ENCODE assay signal across 15 mouse cellular contexts in genomic region chr2:118116180-118116579, GRCm38 (mm10). TPM values are rescaled to one million over a fixed set of nuclear protein-coding genes. Genes with fewer than 3 reads are reported as not detected.
DNase-seq lines count a peak whose midpoint lies in the region; ATAC-seq lines count a peak whose summit lies in the region.
"Had no signal": no experiment of that assay in that cellular context is flagged by ENCODE, and none has a peak within 500 bp of the region (broad histone marks: within the 10 kb centered on the region; RNA-seq: fewer than 3 reads in every experiment).

No protein-coding gene starts in this region.

- peaks cover 44% of the 10 kb centered on the region for H3K4me1 ChIP-seq in limb, embryonic 12.5 days (replicated peaks)
- peaks cover 61% of the 10 kb centered on the region for H3K4me1 ChIP-seq in limb, embryonic 10.5 days
- H3K4me1 ChIP-seq in intestine, embryonic 16.5 days (ENCODE audit: control insufficient read depth, insufficient read depth, low read length), result peaks cover 13% of the 10 kb centered on the region
- peaks cover 19% of the 10 kb centered on the region for H3K4me1 ChIP-seq in forebrain, embryonic 12.5 days

- H3K27me3 ChIP-seq in limb, embryonic 12.5 days, result peaks cover 8% of the 10 kb centered on the region
- H3K27me3 ChIP-seq in limb, embryonic 10.5 days (ENCODE audit: low read depth, poor library complexity, severe bottlenecking), result peaks cover 15% of the 10 kb centered on the region
- no peaks in the 10 kb centered on the region for H3K27me3 ChIP-seq in intestine, embryonic 16.5 days (replicated peaks; ENCODE audit: control insufficient read depth, insufficient read depth, low read length)
- peaks cover 14% of the 10 kb centered on the region for H3K27me3 ChIP-seq in forebrain, embryonic 12.5 days

- 34% methylated on average over 2 of the region's 2 CpGs for WGBS in limb, embryonic 12.5 days
- WGBS in limb, embryonic 10.5 days, result 69% methylated on average over 2 of the region's 2 CpGs
- WGBS in intestine, embryonic 16.5 days, result 43% methylated on average over 2 of the region's 2 CpGs
- WGBS in forebrain, embryonic 12.5 days, result 75% methylated on average over 2 of the region's 2 CpGs

- H3K27ac ChIP-seq in limb, embryonic 12.5 days, result no peak overlapping the region
- H3K27ac ChIP-seq in limb, embryonic 10.5 days, result no peak overlapping the region
- H3K27ac ChIP-seq in intestine, embryonic 16.5 days (ENCODE audit: low read length), result no peak overlapping the region
- no peak overlapping the region for H3K27ac ChIP-seq in forebrain, embryonic 12.5 days
- H3K27ac ChIP-seq: midbrain, embryonic 12.5 days had no signal

- H3K4me2 ChIP-seq in limb, embryonic 12.5 days, result 0 out of 2 replicates have a peak overlapping the region, but pooled peaks have one; percentile 68
- no peak overlapping the region for H3K4me2 ChIP-seq in intestine, embryonic 16.5 days (ENCODE audit: low read depth, low read length)
- no peak overlapping the region for H3K4me2 ChIP-seq in forebrain, embryonic 12.5 days
- H3K4me2 ChIP-seq: heart, embryonic 11.5 days; midbrain, embryonic 12.5 days had no signal

- no peak for DNase-seq in limb, embryonic 10.5 days (ENCODE audit: low spot score)
- peak; percentile 30 for DNase-seq in retina, postnatal 1 day
- DNase-seq in retina, embryonic 14.5 days (ENCODE audit: low spot score), result no peak
- no peak for DNase-seq in gastrocnemius, postnatal 4 days (ENCODE audit: low spot score in 2 of 2)
- DNase-seq: heart, postnatal 4 days; kidney, adult 2 months; kidney, postnatal 36 days; lung, adult 18-20 months; right cerebral cortex, postnatal 25 days; thymus, adult 2 months had no signal

- ATAC-seq in limb, embryonic 12.5 days (ENCODE audit: insufficient number of reproducible peaks, insufficient read depth, low FRiP score, low TSS enrichment, low read depth), result no peak
- ATAC-seq in intestine, embryonic 16.5 days, result peak; percentile 55
- no peak for ATAC-seq in forebrain, embryonic 12.5 days (ENCODE audit: low FRiP score)

- H3K9ac ChIP-seq in limb, embryonic 12.5 days (replicated peaks), result no peak overlapping the region
- H3K9ac ChIP-seq in intestine, embryonic 16.5 days (ENCODE audit: low read depth, low read length), result no peak overlapping the region
- no peak overlapping the region for H3K9ac ChIP-seq in forebrain, embryonic 12.5 days
- H3K9ac ChIP-seq: midbrain, embryonic 12.5 days had no signal

- H3K4me3 ChIP-seq in limb, embryonic 12.5 days (replicated peaks), result no peak overlapping the region
- H3K4me3 ChIP-seq in limb, embryonic 10.5 days, result no peak overlapping the region
- no peak overlapping the region for H3K4me3 ChIP-seq in intestine, embryonic 16.5 days (ENCODE audit: low read length)
- H3K4me3 ChIP-seq in forebrain, embryonic 12.5 days (replicated peaks), result no peak overlapping the region
- H3K4me3 ChIP-seq: midbrain, embryonic 12.5 days had no signal

- H3K36me3 ChIP-seq in limb, embryonic 12.5 days, result peaks cover 72% of the 10 kb centered on the region
- peaks cover 44% of the 10 kb centered on the region for H3K36me3 ChIP-seq in limb, embryonic 10.5 days
- peaks cover 22% of the 10 kb centered on the region for H3K36me3 ChIP-seq in intestine, embryonic 16.5 days (ENCODE audit: control insufficient read depth, insufficient read depth, low read length)
- H3K36me3 ChIP-seq in forebrain, embryonic 12.5 days (replicated peaks), result peaks cover 29% of the 10 kb centered on the region

- H3K9me3 ChIP-seq in limb, embryonic 12.5 days, result no peaks in the 10 kb centered on the region
- no peaks in the 10 kb centered on the region for H3K9me3 ChIP-seq in limb, embryonic 10.5 days (replicated peaks)
- no peaks in the 10 kb centered on the region for H3K9me3 ChIP-seq in intestine, embryonic 16.5 days (ENCODE audit: control insufficient read depth, low read length)
- H3K9me3 ChIP-seq in forebrain, embryonic 12.5 days, result peaks cover 3% of the 10 kb centered on the region; the same call in 1 of the 2 replicates
- H3K9me3 ChIP-seq: midbrain, embryonic 12.5 days had no signal

RNA-seq across cellular contexts. Expression of gene Thbs1, which starts 4.5 kb away (rescaled TPM):
- polyA plus RNA-seq in limb, embryonic 12.5 days (2016; fragmentation: Nextera tagmentation; extraction: Ambion mirVana), result 56.8 and 71.9 TPM in 2 replicates
- 13.2 and 22.8 TPM in 2 replicates for polyA plus RNA-seq in limb, embryonic 10.5 days (2016; fragmentation: Nextera tagmentation; extraction: Ambion mirVana)
- 22.6 and 26.1 TPM in 2 replicates for polyA plus RNA-seq in intestine, embryonic 16.5 days (2015; fragmentation: Nextera tagmentation; extraction: Ambion mirVana)
- total RNA-seq in gastrocnemius, postnatal 4 days (2021), result 10 to 100 TPM; 71.1 to 73.2 TPM
- polyA plus RNA-seq in forebrain, embryonic 12.5 days (2016; fragmentation: Nextera tagmentation; extraction: Ambion mirVana), result 31.7 and 40.6 TPM in 2 replicates
